ENCODE assay signal across 8 mouse cellular contexts in genomic region chr9:37347988-37348642, GRCm38 (mm10). TPM values are rescaled to one million over a fixed set of nuclear protein-coding genes. Genes with fewer than 3 reads are reported as not detected.
A peak's percentile ranks its signal among the peaks of the same experiment; 100 is the strongest.
DNase-seq lines count a peak whose midpoint lies in the region; ATAC-seq and TF ChIP-seq lines count a peak whose summit lies in the region.

Gene Ccdc15 (minus strand): TSS chr9:37348432.

- H3K4me1 ChIP-seq in hindbrain, embryonic 10.5 days (replicated peaks), result peaks cover 14% of the 10 kb centered on the region
- H3K4me1 ChIP-seq in lung, postnatal 0 days (ENCODE audit: insufficient read depth, low read depth, low read length), result peaks cover 9% of the 10 kb centered on the region; the same call in 1 of the 2 replicates

- peak within 1 kb of the TSS; percentile 81 for H3K9ac ChIP-seq in lung, postnatal 0 days (replicated peaks; ENCODE audit: low read depth)

- peak within 1 kb of the TSS; percentile 78 for H3K4me3 ChIP-seq in hindbrain, embryonic 10.5 days
- peak within 1 kb of the TSS; percentile 81 for H3K4me3 ChIP-seq in lung, postnatal 0 days (ENCODE audit: low read depth, low read length)

- peak within 1 kb of the TSS; percentile 87 for H3K4me2 ChIP-seq in lung, postnatal 0 days (replicated peaks; ENCODE audit: low read depth, low read length)

- under 1% methylated on average over 41 of the region's 41 CpGs for WGBS in hindbrain, embryonic 10.5 days
- 1% methylated on average over 41 of the region's 41 CpGs for WGBS in lung, postnatal 0 days

- TF ChIP-seq CTCF in lung, postnatal 0 days (IDR thresholded peaks at IDR 0.05), result peak; percentile 13; the same call in 1 of the 2 replicates

- H3K9me3 ChIP-seq in hindbrain, embryonic 10.5 days, result no peaks in the 10 kb centered on the region
- H3K9me3 ChIP-seq in lung, postnatal 0 days (ENCODE audit: low read length), result no peaks in the 10 kb centered on the region

- peak within 1 kb of the TSS; percentile 96 for H3K27ac ChIP-seq in hindbrain, embryonic 10.5 days
- H3K27ac ChIP-seq in lung, postnatal 0 days (ENCODE audit: low read length), result peak within 1 kb of the TSS; percentile 84

- peak; percentile 99 for ATAC-seq in frontal cortex, adult (ENCODE audit: low TSS enrichment)
- ATAC-seq in lung, postnatal 0 days, result peak; percentile 100

- H3K36me3 ChIP-seq in hindbrain, embryonic 10.5 days, result peaks cover 1% of the 10 kb centered on the region
- no peaks in the 10 kb centered on the region for H3K36me3 ChIP-seq in lung, postnatal 0 days (ENCODE audit: insufficient read depth, low read length)

- H3K27me3 ChIP-seq in hindbrain, embryonic 10.5 days (ENCODE audit: insufficient read depth, poor library complexity, severe bottlenecking), result no peaks in the 10 kb centered on the region
- H3K27me3 ChIP-seq in lung, postnatal 0 days (replicated peaks; ENCODE audit: insufficient read depth, low read length), result no peaks in the 10 kb centered on the region

- peak; percentile 69 for TF ChIP-seq EP300 in lung, postnatal 0 days (IDR thresholded peaks at IDR 0.05)

- peak; percentile 94 for DNase-seq in MN1 (ENCODE audit: low spot score)
- peak; percentile 97 for DNase-seq in cerebellum, adult 9-10 months
- DNase-seq in hindbrain, embryonic 10.5 days (ENCODE audit: low spot score), result peak; percentile 97
- DNase-seq in layer of hippocampus, adult 9-11 months, result peak; percentile 97
- DNase-seq in lung, postnatal 0 days (ENCODE audit: low spot score), result peak; percentile 98
- DNase-seq in ovary, postnatal 14 days (ENCODE audit: low spot score), result peak; percentile 96
- DNase-seq in thymus, postnatal 14 days, result peak; percentile 98

RNA-seq across cellular contexts. Expression of gene Ccdc15, which starts in this region (rescaled TPM):
- polyA plus RNA-seq in hindbrain, embryonic 10.5 days (2016; fragmentation: Nextera tagmentation; extraction: Ambion mirVana), result 7.9 and 11.4 TPM in 2 replicates
- polyA plus RNA-seq in lung, postnatal 0 days (2015; fragmentation: Nextera tagmentation; extraction: Ambion mirVana), result 4.5 and 5.8 TPM in 2 replicates

Comparison
In these comparisons a context has a peak if more than half of its experiments do, and no peak if none do; other contexts are left out.
1. Peak in every context shown above with its lines: DNase-seq, ATAC-seq, H3K4me3 ChIP-seq and H3K27ac ChIP-seq.